ENCODE assay signal across 9 mouse cellular contexts in the genomic region with DNA sequence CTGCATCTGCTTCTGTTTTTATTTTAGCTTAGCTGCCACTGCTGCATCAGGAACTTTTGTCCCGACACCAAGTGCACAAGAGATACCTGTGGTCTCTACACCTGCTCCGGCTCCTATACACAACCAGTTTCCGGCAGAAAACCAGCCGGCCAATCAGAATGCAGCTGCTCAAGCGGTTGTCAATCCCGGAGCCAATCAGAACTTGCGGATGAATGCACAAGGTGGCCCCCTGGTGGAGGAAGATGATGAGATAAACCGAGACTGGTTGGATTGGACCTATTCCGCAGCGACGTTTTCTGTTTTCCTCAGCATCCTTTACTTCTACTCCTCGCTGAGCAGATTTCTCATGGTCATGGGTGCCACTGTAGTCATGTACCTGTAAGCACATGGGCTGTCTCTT. TPM values are rescaled to one million over a fixed set of nuclear protein-coding genes. Genes with fewer than 3 reads are reported as not detected.
DNase-seq lines count a peak whose midpoint lies in the region; ATAC-seq lines count a peak whose summit lies in the region.
"Had no signal": no experiment of that assay in that cellular context is flagged by ENCODE, and none has a peak within 500 bp of the region (broad histone marks: within the 10 kb centered on the region; RNA-seq: fewer than 3 reads in every experiment).

No protein-coding gene starts in this region.

- ATAC-seq in CD4-positive, CD25-positive, alpha-beta regulatory T cell, adult 4 months = peak; percentile 28
- ATAC-seq in megakaryocyte, adult 5-6 weeks (ENCODE audit: poor library complexity, severe bottlenecking) = 0 out of 2 replicates have a peak, but pooled peaks have one; percentile 23
- ATAC-seq in hindbrain, embryonic 16.5 days = no peak

- H3K27me3 ChIP-seq in hindbrain, embryonic 16.5 days (replicated peaks; ENCODE audit: control insufficient read depth, insufficient read depth, low read length) = no peaks in the 10 kb centered on the region

- 81% methylated on average over 12 of the region's 12 CpGs for WGBS in hindbrain, embryonic 16.5 days

- peaks cover 9% of the 10 kb centered on the region for H3K4me1 ChIP-seq in hindbrain, embryonic 16.5 days (ENCODE audit: control insufficient read depth, insufficient read depth, low read depth, low read length)

- no peak overlapping the region for H3K9ac ChIP-seq in hindbrain, embryonic 16.5 days (ENCODE audit: low read depth, low read length)

- H3K4me2 ChIP-seq in hindbrain, embryonic 16.5 days (ENCODE audit: low read length) = no peak overlapping the region

- H3K27ac ChIP-seq in hindbrain, embryonic 16.5 days (ENCODE audit: low read depth, low read length) = no peak overlapping the region

- no peaks in the 10 kb centered on the region for H3K9me3 ChIP-seq in hindbrain, embryonic 16.5 days (ENCODE audit: control insufficient read depth, low read length)

- peak; percentile 29 to 46 for DNase-seq in layer of hippocampus, adult 8-10 months (ENCODE audit: low spot score in 2 of 2)
- no peak for DNase-seq in layer of hippocampus, adult 9-11 months
- DNase-seq in NIH3T3 (ENCODE audit: low read depth) = peak; percentile 62
- peak; percentile 47 for DNase-seq in embryo, embryonic 11 days
- DNase-seq in induced T-regulatory cell, adult 2 months (ENCODE audit: low read depth) = peak; percentile 77

- H3K4me3 ChIP-seq in hindbrain, embryonic 16.5 days (ENCODE audit: low read length) = no peak overlapping the region
- H3K4me3 ChIP-seq: myocyte had no signal

- peaks cover 58% of the 10 kb centered on the region for H3K36me3 ChIP-seq in hindbrain, embryonic 16.5 days (ENCODE audit: control insufficient read depth, insufficient read depth, low read length)

RNA-seq across cellular contexts. Expression of gene Herpud1, which starts 5.9 kb away (rescaled TPM):
- 10 to 100 TPM; 53.6 to 81.4 (median 65.6) TPM for total RNA-seq in layer of hippocampus, adult 8-10 months (2022)
- 100 to 1,000 TPM; 177 to 183 TPM for polyA plus RNA-seq in CD4-positive, CD25-positive, alpha-beta regulatory T cell, adult 4 months (2017; shearing (Covaris generic))
- 71.9 and 76.0 TPM in 2 replicates for total RNA-seq in megakaryocyte, adult 5-6 weeks (2015)
- 79.4 and 80.9 TPM in 2 replicates for total RNA-seq in megakaryocyte, adult 5-6 weeks (2017)
- polyA plus RNA-seq in hindbrain, embryonic 16.5 days (2015; fragmentation: Nextera tagmentation; extraction: Ambion mirVana) = 71.3 and 77.9 TPM in 2 replicates

RNA-seq across cellular contexts. Expression of gene Nlrc5, which starts 42.0 kb away (rescaled TPM):
- total RNA-seq in layer of hippocampus, adult 8-10 months (2022) = 1 to 10 TPM in 2 of 4 experiments, under 1 TPM in 2; 0.62 to 6.2 (median 2.1) TPM
- 100 to 1,000 TPM; 186 to 214 TPM for polyA plus RNA-seq in CD4-positive, CD25-positive, alpha-beta regulatory T cell, adult 4 months (2017; shearing (Covaris generic))
- total RNA-seq in megakaryocyte, adult 5-6 weeks (2015) = 29.2 and 32.2 TPM in 2 replicates
- total RNA-seq in megakaryocyte, adult 5-6 weeks (2017) = 27.4 and 28.2 TPM in 2 replicates
- 0.11 and 0.31 TPM in 2 replicates for polyA plus RNA-seq in hindbrain, embryonic 16.5 days (2015; fragmentation: Nextera tagmentation; extraction: Ambion mirVana)
